Mouse (Mus musculus): ENCODE measurements around the gene Cela3b. TPM values are rescaled to one million over a fixed set of nuclear protein-coding genes. Genes with fewer than 3 reads are reported as not detected.

Gene Cela3b
- polyA plus RNA-seq, 1 experiment from 2014 or later: not detected

GRCm38 (mm10) chr4:137470701-137471317 lies 40.5 kb upstream of the Cela3b start:
- WGBS: 73% methylated on average over 9 of the region's 9 CpGs

GRCm38 (mm10) chr4:137469845-137470692 lies 39.7 kb upstream of the Cela3b start:
- Histone ChIP-seq H3K9ac (no peak overlapping the region; the same call in 1 of the 2 replicates), H3K4me2 (replicated peaks) (peak overlapping the region; percentile 96), H3K4me1 (peaks cover 30% of the 10 kb centered on the region), H3K4me3 (peak overlapping the region; percentile 61), H3K9me3 (no peaks in the 10 kb centered on the region), H3K36me3 (no peaks in the 10 kb centered on the region), H3K27ac (no peak overlapping the region), H3K27me3 (replicated peaks) (no peaks in the 10 kb centered on the region)
- 0 out of 2 replicates have a peak, but pooled peaks have one; percentile 21 for ATAC-seq (ENCODE audit: low FRiP score, low read depth)
- WGBS: 37% methylated on average over 15 of the region's 15 CpGs

More at GRCm38 (mm10) chr4:137470701-137471317, 40.5 kb upstream of the Cela3b start:
- H3K9me3 ChIP-seq: no peaks in the 10 kb centered on the region
- H3K27ac ChIP-seq: no peak overlapping the region
- H3K4me1 ChIP-seq: peaks cover 30% of the 10 kb centered on the region
- ATAC-seq (ENCODE audit: low FRiP score, low read depth): no peak
- no peak overlapping the region for H3K9ac ChIP-seq
- peak overlapping the region; percentile 96 for H3K4me2 ChIP-seq (replicated peaks)
- no peaks in the 10 kb centered on the region for H3K27me3 ChIP-seq (replicated peaks)
- H3K4me3 ChIP-seq: no peak overlapping the region
- no peaks in the 10 kb centered on the region for H3K36me3 ChIP-seq

- 4% methylated on average over 20 of the region's 20 CpGs for WGBS
- Histone ChIP-seq H3K27ac (no peak overlapping the region), H3K27me3 (replicated peaks) (no peaks in the 10 kb centered on the region), H3K36me3 (no peaks in the 10 kb centered on the region), H3K4me3 (peak overlapping the region; percentile 61), H3K9ac (peak overlapping the region; percentile 69), H3K4me2 (replicated peaks) (peak overlapping the region; percentile 96), H3K9me3 (no peaks in the 10 kb centered on the region), H3K4me1 (peaks cover 30% of the 10 kb centered on the region)
- ATAC-seq (ENCODE audit: low FRiP score, low read depth): peak; percentile 24; the same call in 1 of the 2 replicates
Observed at GRCm38 (mm10) chr4:137469081-137469844, 38.9 kb upstream of the Cela3b start.

GRCm38 (mm10) chr4:137468260-137469080 lies 38.1 kb upstream of the Cela3b start, which contains the start of gene Hspg2:
Gene Hspg2 (plus strand): TSS chr4:137468769.
- ATAC-seq (ENCODE audit: low FRiP score, low read depth): peak; percentile 88
- Histone ChIP-seq H3K4me3 (peak within 1 kb of the TSS; percentile 61), H3K9ac (peak within 1 kb of the TSS; percentile 69), H3K4me1 (peaks cover 30% of the 10 kb centered on the region), H3K27me3 (replicated peaks) (no peaks in the 10 kb centered on the region), H3K4me2 (replicated peaks) (peak within 1 kb of the TSS; percentile 96), H3K9me3 (no peaks in the 10 kb centered on the region), H3K36me3 (no peaks in the 10 kb centered on the region), H3K27ac (no peak within 1 kb of the TSS)
- under 1% methylated on average over 69 of the region's 72 CpGs for WGBS

- no peaks in the 10 kb centered on the region for H3K36me3 ChIP-seq
- WGBS: 84% methylated on average over 2 of the region's 2 CpGs
- no peaks in the 10 kb centered on the region for H3K27me3 ChIP-seq (replicated peaks)
- H3K27ac ChIP-seq: no peak overlapping the region
- no peak overlapping the region; the same call in 1 of the 2 replicates for H3K4me2 ChIP-seq (replicated peaks)
- H3K9ac ChIP-seq: no peak overlapping the region
- peaks cover 30% of the 10 kb centered on the region for H3K4me1 ChIP-seq
- ATAC-seq (ENCODE audit: low FRiP score, low read depth): no peak
- no peaks in the 10 kb centered on the region for H3K9me3 ChIP-seq
- H3K4me3 ChIP-seq: no peak overlapping the region
Observed at GRCm38 (mm10) chr4:137467525-137467924, 37.2 kb upstream of the Cela3b start.

GRCm38 (mm10) chr4:137466991-137467390 lies 36.7 kb upstream of the Cela3b start:
- Histone ChIP-seq H3K27me3 (replicated peaks) (no peaks in the 10 kb centered on the region), H3K4me1 (peaks cover 30% of the 10 kb centered on the region), H3K9ac (no peak overlapping the region), H3K4me3 (no peak overlapping the region), H3K36me3 (no peaks in the 10 kb centered on the region), H3K27ac (no peak overlapping the region), H3K4me2 (replicated peaks) (no peak overlapping the region), H3K9me3 (no peaks in the 10 kb centered on the region)
- 80% methylated on average over 4 of the region's 4 CpGs for WGBS
- no peak for ATAC-seq (ENCODE audit: low FRiP score, low read depth)

GRCm38 (mm10) chr4:137465125-137465787 lies 34.9 kb upstream of the Cela3b start:
- Histone ChIP-seq H3K9me3 (no peaks in the 10 kb centered on the region), H3K9ac (no peak overlapping the region), H3K4me3 (no peak overlapping the region), H3K36me3 (no peaks in the 10 kb centered on the region), H3K4me1 (peaks cover 21% of the 10 kb centered on the region), H3K27ac (no peak overlapping the region), H3K4me2 (replicated peaks) (no peak overlapping the region), H3K27me3 (replicated peaks) (no peaks in the 10 kb centered on the region)
- WGBS: 73% methylated on average over 13 of the region's 13 CpGs
- ATAC-seq (ENCODE audit: low FRiP score, low read depth): no peak

GRCm38 (mm10) chr4:137461981-137462690 lies 31.8 kb upstream of the Cela3b start:
- H3K36me3 ChIP-seq: no peaks in the 10 kb centered on the region
- no peak for ATAC-seq (ENCODE audit: low FRiP score, low read depth)
- H3K9me3 ChIP-seq: no peaks in the 10 kb centered on the region; the same call in 1 of the 2 replicates
- WGBS: 88% methylated on average over 16 of the region's 16 CpGs
- H3K27ac ChIP-seq: no peak overlapping the region
- H3K4me2 ChIP-seq (replicated peaks): no peak overlapping the region
- H3K9ac ChIP-seq: no peak overlapping the region
- no peaks in the 10 kb centered on the region for H3K27me3 ChIP-seq (replicated peaks)
- no peak overlapping the region for H3K4me3 ChIP-seq
- H3K4me1 ChIP-seq: no peaks in the 10 kb centered on the region

- ATAC-seq (ENCODE audit: low FRiP score, low read depth): no peak
- H3K4me3 ChIP-seq: no peak overlapping the region
- H3K9me3 ChIP-seq: no peaks in the 10 kb centered on the region; the same call in 1 of the 2 replicates
- no peaks in the 10 kb centered on the region for H3K36me3 ChIP-seq
- H3K27ac ChIP-seq: no peak overlapping the region
- no peaks in the 10 kb centered on the region for H3K27me3 ChIP-seq (replicated peaks)
- 74% methylated on average over 4 of the region's 4 CpGs for WGBS
- H3K4me2 ChIP-seq (replicated peaks): no peak overlapping the region
- no peak overlapping the region for H3K9ac ChIP-seq
- no peaks in the 10 kb centered on the region for H3K4me1 ChIP-seq
Observed at GRCm38 (mm10) chr4:137461217-137461616, 30.9 kb upstream of the Cela3b start.

- Histone ChIP-seq H3K4me1 (no peaks in the 10 kb centered on the region), H3K36me3 (no peaks in the 10 kb centered on the region), H3K27me3 (replicated peaks) (no peaks in the 10 kb centered on the region), H3K4me3 (no peak overlapping the region), H3K27ac (no peak overlapping the region), H3K9me3 (no peaks in the 10 kb centered on the region; the same call in 1 of the 2 replicates), H3K4me2 (replicated peaks) (no peak overlapping the region), H3K9ac (no peak overlapping the region)
- WGBS: 71% methylated on average over 14 of the region's 14 CpGs
- ATAC-seq (ENCODE audit: low FRiP score, low read depth): no peak
Observed at GRCm38 (mm10) chr4:137460676-137461075, 30.3 kb upstream of the Cela3b start.
